Comparison of ENCODE assay signal across 29 mouse cellular contexts in the genomic region with DNA sequence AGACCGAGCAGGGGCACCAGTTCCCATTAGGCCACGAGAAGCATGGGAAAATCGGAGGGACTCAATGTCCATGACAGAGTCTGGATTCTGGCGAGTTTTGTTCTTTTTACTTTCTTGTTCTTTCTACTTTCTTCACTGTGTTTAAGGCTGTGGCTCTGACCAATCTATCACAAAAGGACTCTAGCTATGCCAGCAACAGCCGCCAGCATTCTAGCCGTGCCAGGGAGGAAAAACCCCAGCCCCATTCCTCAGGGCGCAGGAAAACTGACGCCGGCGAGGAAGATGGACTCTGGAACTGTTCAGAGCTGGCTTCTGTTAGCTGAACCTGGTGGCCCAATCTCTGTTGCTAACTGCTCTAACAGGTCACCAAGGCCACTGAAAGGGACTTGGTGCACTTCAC. TPM values are rescaled to one million over a fixed set of nuclear protein-coding genes. Genes with fewer than 3 reads are reported as not detected.
DNase-seq lines count a peak whose midpoint lies in the region; ATAC-seq and TF ChIP-seq lines count a peak whose summit lies in the region.
"Had no signal": no experiment of that assay in that cellular context is flagged by ENCODE, and none has a peak within 500 bp of the region (broad histone marks: within the 10 kb centered on the region; RNA-seq: fewer than 3 reads in every experiment).

No protein-coding gene starts in this region.

- no peaks in the 10 kb centered on the region for H3K27me3 ChIP-seq in heart, embryonic 11.5 days (ENCODE audit: control insufficient read depth, insufficient read depth, low read length)
- no peaks in the 10 kb centered on the region for H3K27me3 ChIP-seq in heart, adult 2 months (ENCODE audit: control insufficient read depth, insufficient read depth, low read length)
- H3K27me3 ChIP-seq in midbrain, postnatal 0 days (ENCODE audit: insufficient read depth, low read length), result no peaks in the 10 kb centered on the region
- H3K27me3 ChIP-seq in midbrain, embryonic 10.5 days (ENCODE audit: low read depth, poor library complexity, severe bottlenecking), result no peaks in the 10 kb centered on the region
- H3K27me3 ChIP-seq: midbrain, embryonic 12.5 days; stomach, embryonic 15.5 days had no signal

- DNase-seq in cerebellum, postnatal 10 days, result peak; percentile 59 to 69
- no peak for DNase-seq in cerebellum, adult 8-10 months
- DNase-seq in heart, adult 2 months, result no peak
- DNase-seq in layer of hippocampus, adult 2 months (ENCODE audit: low spot score in 2 of 2), result no peak
- no peak for DNase-seq in layer of hippocampus, adult 9-11 months
- peak; percentile 58 for DNase-seq in midbrain, postnatal 0 days (ENCODE audit: low spot score)
- no peak for DNase-seq in midbrain, embryonic 10.5 days (ENCODE audit: low spot score)
- DNase-seq: adrenal gland, postnatal 14 days; cerebellum, postnatal 25 days; gastrocnemius, postnatal 36 days; kidney, adult 9 months; kidney, postnatal 25 days; lung, adult 18-20 months; lung, postnatal 10 days; thymus, postnatal 25 days had no signal

- WGBS in heart, embryonic 11.5 days (ENCODE audit: insufficient replicate concordance), result 94% methylated on average over 10 of the region's 10 CpGs
- 85% methylated on average over 10 of the region's 10 CpGs for WGBS in heart, adult 2 months
- 89% methylated on average over 10 of the region's 10 CpGs for WGBS in midbrain, postnatal 0 days
- 91% methylated on average over 10 of the region's 10 CpGs for WGBS in midbrain, embryonic 10.5 days

- no peak for TF ChIP-seq EP300 in heart, adult 2 months (IDR thresholded peaks at IDR 0.05; ENCODE audit: insufficient read depth, low read depth, low read length)

- intact Hi-C loops in heart, adult 2 months (cut with DNase I), result no loop called here

- 0 out of 2 replicates have a peak overlapping the region, but pooled peaks have one; percentile 16 for H3K9ac ChIP-seq in heart, embryonic 11.5 days (ENCODE audit: low read depth, low read length)
- no peak overlapping the region for H3K9ac ChIP-seq in heart, adult 2 months (ENCODE audit: low read depth, low read length)
- H3K9ac ChIP-seq in midbrain, postnatal 0 days (replicated peaks; ENCODE audit: low read length, poor library complexity, severe bottlenecking), result no peak overlapping the region
- H3K9ac ChIP-seq: midbrain, embryonic 12.5 days; stomach, embryonic 15.5 days had no signal

- TF ChIP-seq CTCF in heart, adult 2 months (IDR thresholded peaks at IDR 0.05), result no peak
- TF ChIP-seq CTCF in layer of hippocampus, adult 2 months (conservative IDR thresholded peaks at IDR 0.05), result no peak
- no peak for TF ChIP-seq CTCF in midbrain, postnatal 0 days (IDR thresholded peaks at IDR 0.05)

- ATAC-seq in heart, embryonic 11.5 days (replicated peaks; ENCODE audit: insufficient number of reproducible peaks, low FRiP score, low TSS enrichment), result no peak
- no peak for ATAC-seq in midbrain, postnatal 0 days (ENCODE audit: low FRiP score)
- ATAC-seq: CD4-positive, CD25-positive, alpha-beta regulatory T cell, adult 4 months; forebrain, embryonic 16.5 days had no signal

- H3K4me1 ChIP-seq in heart, embryonic 11.5 days (ENCODE audit: control insufficient read depth, insufficient read depth, low read length), result peaks cover 5% of the 10 kb centered on the region; the same call in 1 of the 2 replicates
- H3K4me1 ChIP-seq in heart, adult 2 months (ENCODE audit: control insufficient read depth, insufficient read depth, low read length), result peaks cover 16% of the 10 kb centered on the region
- no peaks in the 10 kb centered on the region for H3K4me1 ChIP-seq in midbrain, postnatal 0 days (ENCODE audit: insufficient read depth, low read length)
- H3K4me1 ChIP-seq in midbrain, embryonic 10.5 days, result no peaks in the 10 kb centered on the region
- H3K4me1 ChIP-seq: midbrain, embryonic 12.5 days had no signal

- no peak overlapping the region for H3K27ac ChIP-seq in heart, embryonic 11.5 days (ENCODE audit: low read depth, low read length)
- no peak overlapping the region; the same call in 1 of the 2 replicates for H3K27ac ChIP-seq in heart, adult 2 months
- H3K27ac ChIP-seq in layer of hippocampus, adult 2 months, result peak overlapping the region; percentile 84
- 0 out of 2 replicates have a peak overlapping the region, but pooled peaks have one; percentile 44 for H3K27ac ChIP-seq in midbrain, postnatal 0 days (ENCODE audit: low read depth, low read length)
- H3K27ac ChIP-seq in midbrain, embryonic 10.5 days (replicated peaks), result no peak overlapping the region
- H3K27ac ChIP-seq: midbrain, embryonic 12.5 days; stomach, embryonic 15.5 days had no signal

- no peak for TF ChIP-seq POLR2A in heart, adult 2 months (IDR thresholded peaks at IDR 0.05; ENCODE audit: insufficient read depth, low read depth, low read length)

- H3K36me3 ChIP-seq in heart, embryonic 11.5 days (ENCODE audit: control insufficient read depth, insufficient read depth, low read length), result peaks cover 28% of the 10 kb centered on the region
- no peaks in the 10 kb centered on the region for H3K36me3 ChIP-seq in heart, adult 2 months (ENCODE audit: control insufficient read depth, insufficient read depth, low read length)
- H3K36me3 ChIP-seq in midbrain, postnatal 0 days (ENCODE audit: insufficient read depth, low read length), result peaks cover 39% of the 10 kb centered on the region
- H3K36me3 ChIP-seq in midbrain, embryonic 10.5 days, result peaks cover 97% of the 10 kb centered on the region

- no peaks in the 10 kb centered on the region for H3K79me2 ChIP-seq in heart, adult 2 months (replicated peaks; ENCODE audit: control insufficient read depth, insufficient read depth, low read length)

- no peak overlapping the region for H3K4me2 ChIP-seq in heart, embryonic 11.5 days
- H3K4me2 ChIP-seq in midbrain, postnatal 0 days (ENCODE audit: low read depth, low read length, poor library complexity, severe bottlenecking), result no peak overlapping the region
- H3K4me2 ChIP-seq: liver, embryonic 11.5 days; midbrain, embryonic 12.5 days; stomach, embryonic 15.5 days had no signal

- H3K4me3 ChIP-seq in heart, embryonic 11.5 days (ENCODE audit: low read depth, low read length), result no peak overlapping the region
- H3K4me3 ChIP-seq in heart, adult 2 months, result no peak overlapping the region
- no peak overlapping the region for H3K4me3 ChIP-seq in layer of hippocampus, adult 2 months
- H3K4me3 ChIP-seq in midbrain, postnatal 0 days (ENCODE audit: low read depth, low read length), result no peak overlapping the region
- H3K4me3 ChIP-seq in midbrain, embryonic 10.5 days, result no peak overlapping the region
- H3K4me3 ChIP-seq: midbrain, embryonic 12.5 days; myocyte; stomach, embryonic 15.5 days had no signal

- no peaks in the 10 kb centered on the region for H3K9me3 ChIP-seq in heart, embryonic 11.5 days (replicated peaks; ENCODE audit: control insufficient read depth, low read length)
- no peaks in the 10 kb centered on the region for H3K9me3 ChIP-seq in midbrain, postnatal 0 days (ENCODE audit: low read length)
- no peaks in the 10 kb centered on the region for H3K9me3 ChIP-seq in midbrain, embryonic 10.5 days (replicated peaks)
- H3K9me3 ChIP-seq: midbrain, embryonic 12.5 days; stomach, embryonic 15.5 days had no signal

RNA-seq across cellular contexts. Expression of a gene that starts 12.9 kb away (rescaled TPM):
- 18.1 and 18.3 TPM in 2 replicates for polyA plus RNA-seq in heart, embryonic 11.5 days (2014; fragmentation: Nextera tagmentation; extraction: Ambion mirVana)
- 1 to 10 TPM; 9.1 TPM for total RNA-seq in heart, adult 2 months (2021)
- polyA plus RNA-seq in heart, adult 2 months (2012; rRNA removed), result 14.1 and 22.4 TPM in 2 replicates
- 10 to 100 TPM; 61.6 to 66.1 TPM for total RNA-seq in layer of hippocampus, adult 2 months (2021)
- 70.2 and 80.2 TPM in 2 replicates for total RNA-seq in midbrain, postnatal 0 days (2014; rRNA removed)
- polyA plus RNA-seq in midbrain, postnatal 0 days (2015; fragmentation: Nextera tagmentation; extraction: Ambion mirVana), result 88.8 and 113 TPM in 2 replicates
- polyA plus RNA-seq in midbrain, embryonic 10.5 days (2016; fragmentation: Nextera tagmentation; extraction: Ambion mirVana), result 16.4 and 19.2 TPM in 2 replicates

RNA-seq across cellular contexts. Expression of a gene that starts 22.2 kb away (rescaled TPM):
- 261 and 278 TPM in 2 replicates for polyA plus RNA-seq in heart, embryonic 11.5 days (2014; fragmentation: Nextera tagmentation; extraction: Ambion mirVana)
- 10 to 100 TPM; 47.5 to 48.2 TPM for total RNA-seq in heart, adult 2 months (2021)
- 73.8 and 78.0 TPM in 2 replicates for polyA plus RNA-seq in heart, adult 2 months (2012; rRNA removed)
- 10 to 100 TPM; 30.5 to 38.2 TPM for total RNA-seq in layer of hippocampus, adult 2 months (2021)
- 135 and 138 TPM in 2 replicates for total RNA-seq in midbrain, postnatal 0 days (2014; rRNA removed)
- polyA plus RNA-seq in midbrain, postnatal 0 days (2015; fragmentation: Nextera tagmentation; extraction: Ambion mirVana), result 144 and 154 TPM in 2 replicates
- polyA plus RNA-seq in midbrain, embryonic 10.5 days (2016; fragmentation: Nextera tagmentation; extraction: Ambion mirVana), result 620 and 831 TPM in 2 replicates

RNA-seq across cellular contexts. Expression of a gene that starts 44.8 kb away (rescaled TPM):
- polyA plus RNA-seq in heart, embryonic 11.5 days (2014; fragmentation: Nextera tagmentation; extraction: Ambion mirVana), result 38.8 and 47.4 TPM in 2 replicates
- total RNA-seq in heart, adult 2 months (2021), result 100 to 1,000 TPM; 330 to 346 TPM
- polyA plus RNA-seq in heart, adult 2 months (2012; rRNA removed), result 143 and 189 TPM in 2 replicates
- 100 to 1,000 TPM; 462 to 510 TPM for total RNA-seq in layer of hippocampus, adult 2 months (2021)
- total RNA-seq in midbrain, postnatal 0 days (2014; rRNA removed), result 280 and 286 TPM in 2 replicates
- polyA plus RNA-seq in midbrain, postnatal 0 days (2015; fragmentation: Nextera tagmentation; extraction: Ambion mirVana), result 203 and 211 TPM in 2 replicates
- polyA plus RNA-seq in midbrain, embryonic 10.5 days (2016; fragmentation: Nextera tagmentation; extraction: Ambion mirVana), result 90.0 and 109 TPM in 2 replicates

RNA-seq across cellular contexts. Expression of a gene that starts 56.5 kb away (rescaled TPM):
- polyA plus RNA-seq in heart, embryonic 11.5 days (2014; fragmentation: Nextera tagmentation; extraction: Ambion mirVana), result not detected in 2 replicates
- total RNA-seq in heart, adult 2 months (2021), result not detected
- polyA plus RNA-seq in heart, adult 2 months (2012; rRNA removed), result not detected in 2 replicates
- total RNA-seq in layer of hippocampus, adult 2 months (2021), result not detected
- total RNA-seq in midbrain, postnatal 0 days (2014; rRNA removed), result not detected in 2 replicates
- polyA plus RNA-seq in midbrain, postnatal 0 days (2015; fragmentation: Nextera tagmentation; extraction: Ambion mirVana), result not detected in 2 replicates
- not detected in 2 replicates for polyA plus RNA-seq in midbrain, embryonic 10.5 days (2016; fragmentation: Nextera tagmentation; extraction: Ambion mirVana)
- total RNA-seq: adrenal gland, postnatal 14 days; gastrocnemius, postnatal 36 days; hematopoietic stem cell, adult 5-6 weeks; layer of hippocampus, postnatal 14 days had no signal
- polyA plus RNA-seq: CD4-positive, CD25-positive, alpha-beta regulatory T cell, adult 4 months; embryonic facial prominence, embryonic 14.5 days; forebrain, embryonic 16.5 days; heart, postnatal 0 days; intestine, embryonic 14.5 days; limb, embryonic 11.5 days; liver, embryonic 11.5 days; midbrain, embryonic 12.5 days; myocyte; neural tube, embryonic 14.5 days; stomach, embryonic 15.5 days had no signal

RNA-seq across cellular contexts. Expression of a gene that starts 57.3 kb away (rescaled TPM):
- 0.06 and 0.07 TPM in 2 replicates for polyA plus RNA-seq in heart, embryonic 11.5 days (2014; fragmentation: Nextera tagmentation; extraction: Ambion mirVana)
- under 1 TPM; 0.13 to 0.16 TPM for total RNA-seq in heart, adult 2 months (2021)
- polyA plus RNA-seq in heart, adult 2 months (2012; rRNA removed), result 0.47 and 0.53 TPM in 2 replicates
- total RNA-seq in layer of hippocampus, adult 2 months (2021), result 1 to 10 TPM; 7.9 to 9.6 TPM
- 37.6 and 54.0 TPM in 2 replicates for total RNA-seq in midbrain, postnatal 0 days (2014; rRNA removed)
- 11.1 and 12.5 TPM in 2 replicates for polyA plus RNA-seq in midbrain, postnatal 0 days (2015; fragmentation: Nextera tagmentation; extraction: Ambion mirVana)
- polyA plus RNA-seq in midbrain, embryonic 10.5 days (2016; fragmentation: Nextera tagmentation; extraction: Ambion mirVana), result 2.8 and 3.5 TPM in 2 replicates
- total RNA-seq: hematopoietic stem cell, adult 5-6 weeks had no signal
- polyA plus RNA-seq: CD4-positive, CD25-positive, alpha-beta regulatory T cell, adult 4 months; myocyte had no signal

Comparison
In these comparisons a context has a peak if more than half of its experiments do, and no peak if none do; other contexts are left out.
1. DNase-seq: peak in cerebellum, postnatal 10 days (2 of 2) and midbrain, postnatal 0 days (single experiment); none in cerebellum, adult 8-10 months (single experiment), heart, adult 2 months (0 of 2), layer of hippocampus, adult 2 months (0 of 2), layer of hippocampus, adult 9-11 months (single experiment) and midbrain, embryonic 10.5 days (single experiment).
2. H3K27ac ChIP-seq: peak in layer of hippocampus, adult 2 months (single experiment) and midbrain, postnatal 0 days (single experiment); none in heart, embryonic 11.5 days (single experiment), heart, adult 2 months (single experiment) and midbrain, embryonic 10.5 days (single experiment).